Mouse (Mus musculus) heart, adult 11 months (tissue): ENCODE measurements at regions not wholly inside any gene's neighbourhood (a gene's known extent, or its start where the extent isn't known, plus 50 kb on each side); places are given as distances from the start of the nearest gene placed in this dataset.
"Not testable (repeated sequence)": the region's sequence is repeated elsewhere in the genome, so short reads cannot be mapped to it uniquely, and the experiment has no call there.

Source experiments
- DNase-seq: peaks from one replicate; pipeline ENCODE4 v3.0.0; 2022

DNA sequence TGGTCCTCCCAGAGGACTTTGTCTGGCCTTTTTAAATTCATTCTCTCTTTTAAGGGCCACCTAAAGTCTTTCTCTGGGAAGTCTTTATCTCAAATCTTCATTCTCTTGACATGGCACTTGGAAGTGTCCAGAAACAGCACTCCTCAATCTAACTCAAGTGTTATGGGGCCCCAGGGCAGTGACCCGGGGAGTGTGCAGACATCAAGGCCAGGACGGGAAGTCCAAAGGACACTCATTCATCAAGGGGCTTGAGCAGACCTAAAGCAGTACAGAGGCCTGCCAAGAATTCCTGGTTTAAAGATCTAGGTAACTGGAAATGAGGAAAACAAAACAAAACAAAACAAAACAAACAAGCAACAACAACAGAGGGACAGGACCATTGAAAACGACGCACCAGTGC, 205.8 kb upstream of the Daam1 start:
- peak; percentile 61 for DNase-seq

DNA sequence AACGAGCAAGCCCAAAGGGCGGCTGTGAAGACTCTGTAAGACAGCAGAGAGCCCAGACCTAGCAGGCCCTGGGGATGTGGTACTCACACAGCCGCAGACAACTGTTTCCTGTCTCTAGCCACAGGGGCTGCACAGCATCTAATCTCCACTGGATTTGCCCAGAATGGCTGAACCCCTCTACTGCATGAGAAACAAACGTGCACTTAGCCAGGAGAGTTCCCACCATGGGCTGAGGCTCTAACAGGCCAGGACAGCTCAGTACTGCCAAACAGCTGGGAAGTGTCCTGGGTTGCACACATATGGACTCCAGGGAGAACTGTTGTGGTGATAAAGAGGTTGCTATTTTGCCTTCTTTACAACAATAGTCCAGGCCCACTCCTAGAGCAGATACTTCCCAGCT, 204.1 kb upstream of the Daam1 start:
- DNase-seq, result peak; percentile 99

DNA sequence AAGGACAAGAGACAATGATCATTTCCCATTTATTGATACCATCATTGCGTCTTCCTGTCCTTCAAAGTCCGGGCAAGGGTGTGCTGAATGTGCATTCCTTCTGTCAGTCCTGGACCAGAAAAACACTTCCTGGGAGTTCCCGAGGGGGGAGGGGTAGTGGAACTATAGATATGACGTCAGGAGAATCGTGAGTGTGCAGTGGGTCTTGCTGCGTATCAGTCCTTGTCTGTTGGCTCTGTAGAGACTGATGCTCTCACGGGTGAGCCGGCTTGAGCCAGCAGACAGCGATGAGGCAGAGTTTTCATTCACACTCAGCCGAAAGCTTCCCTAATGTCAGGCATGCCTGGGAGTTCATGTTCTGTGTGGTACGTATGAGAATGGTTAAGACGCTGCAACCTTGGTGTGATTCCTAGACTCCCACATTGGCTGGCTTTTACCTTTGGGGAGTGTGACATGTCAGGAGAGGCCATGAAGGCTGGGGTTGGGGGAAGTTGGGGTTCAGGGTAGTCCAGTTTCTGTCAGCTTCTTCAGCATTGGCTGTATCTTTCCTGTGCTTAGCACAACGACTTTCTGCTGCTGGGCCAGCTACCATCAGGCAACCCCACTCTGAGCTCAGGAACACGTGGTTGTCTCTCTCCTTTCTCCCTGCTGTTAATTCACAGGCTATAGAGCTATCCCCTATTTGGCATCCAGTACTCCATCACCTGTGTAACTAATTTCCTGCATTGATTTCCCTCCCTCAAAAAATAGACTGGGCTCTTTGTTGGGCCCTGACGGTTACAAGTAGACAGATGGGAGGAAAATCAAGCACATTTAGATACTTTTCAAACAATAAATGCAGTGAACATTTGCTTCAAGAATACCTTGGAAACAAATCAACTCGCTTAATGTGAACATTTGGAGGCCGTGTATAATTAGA, 203.2 kb upstream of the Daam1 start:
- DNase-seq, result peak; percentile 90

DNA sequence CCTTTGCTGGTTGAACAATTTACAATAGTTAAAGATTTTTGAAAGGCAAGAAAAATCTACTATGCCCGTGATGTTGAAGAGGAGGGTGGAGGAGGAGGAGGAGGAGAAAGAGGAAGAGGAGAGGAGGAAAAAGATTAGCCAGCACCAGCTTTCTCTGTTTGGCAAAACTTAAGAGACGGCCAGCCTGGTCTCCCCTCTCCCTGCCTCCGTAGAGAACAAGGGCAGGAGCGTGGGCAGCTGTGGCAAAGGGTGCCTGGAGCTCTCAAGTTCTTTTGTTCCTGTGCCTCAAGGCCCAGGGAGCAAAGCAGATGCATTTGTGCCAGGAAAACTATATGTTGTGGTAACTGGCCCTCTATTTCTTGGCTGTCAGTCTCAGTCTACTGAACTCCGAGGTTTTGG, 202.5 kb upstream of the Daam1 start:
- DNase-seq, result peak; percentile 67

DNA sequence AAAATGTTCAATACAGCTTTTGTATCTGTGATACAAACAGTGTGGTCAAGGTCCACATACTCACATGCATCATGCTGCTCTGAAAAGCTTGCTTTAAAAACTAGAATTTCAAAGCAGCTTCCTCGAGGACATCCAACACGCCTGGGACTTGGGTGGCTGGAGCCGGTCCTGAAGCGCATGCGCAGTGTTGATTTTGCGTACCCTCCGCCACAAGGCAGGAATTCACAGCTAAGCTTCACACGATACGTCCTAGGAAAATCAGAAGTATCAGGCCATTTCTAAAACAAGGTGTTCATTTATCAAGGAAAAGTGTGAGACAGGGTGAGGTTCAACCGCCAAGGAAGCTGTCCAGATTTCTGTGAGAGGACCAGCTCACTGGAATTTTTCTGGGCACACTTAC, 202.1 kb upstream of the Daam1 start:
- DNase-seq, result peak; percentile 50

DNA sequence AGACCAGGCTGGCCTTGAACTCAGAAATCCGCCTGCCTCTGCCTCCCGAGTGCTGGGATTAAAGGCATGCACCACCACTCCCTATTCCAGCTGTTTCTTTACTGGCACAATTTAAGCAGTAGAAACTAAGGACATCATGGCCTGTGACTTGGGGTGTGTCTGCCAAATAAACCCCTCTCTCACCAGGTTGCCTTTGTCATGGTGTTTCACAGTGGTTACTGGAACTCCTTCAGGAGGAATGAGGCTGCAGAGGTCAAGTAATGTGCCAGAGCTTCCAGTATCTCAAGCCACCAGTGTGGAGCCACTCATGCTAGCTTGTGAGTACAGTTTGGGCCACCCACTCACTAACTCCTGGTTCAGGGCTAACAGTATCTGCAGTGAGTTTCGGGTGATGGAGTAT, 200.5 kb upstream of the Daam1 start:
- DNase-seq, result peak; percentile 80

DNA sequence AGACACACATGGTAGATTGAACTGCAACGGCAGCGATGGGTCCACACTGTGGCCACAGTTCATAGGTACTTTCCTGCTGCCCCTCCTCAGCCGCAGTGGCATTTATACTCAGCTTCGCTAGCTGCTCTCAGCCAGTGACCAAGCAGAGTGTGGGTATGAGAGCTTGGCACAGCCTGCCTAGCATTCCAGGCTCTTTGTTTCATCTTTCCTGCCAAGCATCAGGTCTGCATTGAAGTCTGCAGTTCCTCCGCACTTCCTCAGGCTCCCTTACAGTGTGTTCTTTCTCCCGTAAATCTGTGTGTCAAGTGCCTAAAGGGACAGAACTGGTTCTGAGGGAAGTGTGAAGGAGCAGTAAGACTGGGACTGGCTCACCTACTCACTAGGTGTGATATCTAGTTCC, 194.6 kb upstream of the Daam1 start:
- DNase-seq, result peak; percentile 54

DNA sequence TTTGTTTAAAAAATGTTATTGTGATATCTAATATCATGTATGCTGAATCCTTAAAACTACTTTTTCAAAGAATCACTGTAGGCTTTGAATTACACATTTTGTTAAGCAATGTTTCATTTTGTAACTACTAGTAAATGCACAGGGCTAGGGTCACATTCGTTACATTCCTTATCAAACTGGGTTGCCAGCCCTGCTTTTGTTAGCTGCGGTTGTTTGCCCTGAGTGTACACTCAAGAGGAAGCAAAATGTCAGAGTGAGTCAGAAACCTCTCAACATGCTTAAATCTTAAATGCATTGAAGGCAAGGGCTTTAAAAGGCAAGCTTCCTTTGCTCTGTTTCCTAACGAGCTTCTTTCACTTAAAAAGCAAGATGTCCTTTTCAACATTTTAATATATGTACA, 193.6 kb upstream of the Daam1 start:
- DNase-seq, result peak; percentile 58

DNA sequence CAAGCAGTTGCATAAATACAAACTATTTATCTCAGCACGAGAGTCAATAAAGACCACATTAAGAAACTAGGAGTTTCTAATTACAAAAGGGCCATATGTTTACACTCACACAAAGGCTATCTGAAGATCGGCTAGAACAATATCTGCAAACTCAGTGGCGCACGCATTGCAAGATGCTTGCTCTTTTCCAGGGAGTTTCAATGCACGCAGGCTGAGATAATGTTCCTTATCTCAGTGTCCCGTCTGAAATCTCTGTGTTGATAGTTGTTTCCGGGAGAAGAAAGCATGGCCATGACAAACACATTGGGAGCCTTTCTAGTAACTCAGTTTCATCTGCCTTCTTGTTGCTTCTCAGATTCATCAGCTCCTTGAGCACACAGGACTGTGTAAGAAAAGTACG, 192.6 kb upstream of the Daam1 start:
- peak; percentile 83 for DNase-seq

DNA sequence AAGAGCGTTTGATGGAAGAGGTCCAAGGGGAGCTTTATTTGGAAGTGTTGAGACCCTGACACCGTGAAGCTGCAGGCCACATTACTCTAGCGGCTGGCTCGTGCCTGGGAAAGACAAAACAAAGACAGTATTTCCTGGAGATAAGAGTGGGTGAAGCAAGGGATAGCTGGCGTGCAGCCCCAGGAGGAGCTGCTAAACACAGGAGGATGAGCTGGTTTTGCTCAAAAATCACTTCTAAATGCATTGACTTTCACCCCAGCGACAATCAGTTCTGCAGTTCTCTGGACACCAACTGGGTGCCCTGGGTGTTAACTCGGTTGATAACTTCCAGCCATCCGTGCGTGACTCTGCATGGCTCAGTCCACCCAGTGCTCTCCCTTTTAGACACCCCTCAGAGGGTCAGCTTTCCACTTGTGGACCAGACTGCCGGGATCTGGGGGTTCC, 190.8 kb upstream of the Daam1 start:
- peak; percentile 96 for DNase-seq

DNA sequence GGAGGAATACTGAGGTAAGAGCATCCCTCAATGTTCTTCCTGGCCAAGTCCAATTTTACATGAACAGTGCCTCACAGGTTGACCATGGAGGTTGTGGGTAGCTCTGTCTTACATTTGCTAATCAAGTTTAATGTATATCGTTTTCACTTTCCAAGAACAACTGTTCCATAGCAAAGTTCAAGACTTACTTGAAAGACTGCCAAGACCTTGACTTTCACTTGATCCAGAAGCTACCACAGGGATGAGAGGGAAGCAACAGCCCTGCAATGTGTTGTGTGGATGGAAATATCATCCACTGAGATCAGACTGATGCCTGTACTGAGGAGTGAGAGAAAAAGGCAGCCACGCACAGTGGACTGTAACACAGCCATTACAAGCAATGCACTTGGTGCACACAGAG, 189.4 kb upstream of the Daam1 start:
- DNase-seq, result no peak

DNA sequence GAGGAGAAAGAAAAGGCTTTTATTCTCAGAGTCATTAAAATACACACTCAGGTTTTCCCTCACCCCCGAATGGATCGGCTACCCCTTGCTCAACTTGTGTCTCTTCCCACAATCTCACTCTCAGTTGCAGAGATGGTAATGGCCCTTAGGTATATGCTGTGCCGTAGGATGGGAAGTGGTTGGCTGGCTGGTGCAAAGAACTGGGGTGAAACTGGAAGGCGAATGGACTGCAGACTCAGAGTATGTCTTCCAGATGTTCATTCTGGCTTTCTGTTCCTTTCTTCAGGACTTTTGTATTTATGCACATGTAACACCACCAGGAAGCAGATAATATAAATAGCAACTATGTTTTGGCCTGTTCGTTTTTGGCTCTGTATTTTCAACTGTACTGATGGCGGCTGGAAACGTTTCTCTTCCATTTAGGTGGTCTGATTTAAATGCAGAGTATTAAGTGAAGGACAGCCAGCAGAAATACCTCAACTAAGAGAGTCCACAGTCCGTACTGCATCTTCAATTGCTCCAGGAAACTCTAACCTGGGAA, 188.0 kb upstream of the Daam1 start:
- peak; percentile 84 for DNase-seq

DNA sequence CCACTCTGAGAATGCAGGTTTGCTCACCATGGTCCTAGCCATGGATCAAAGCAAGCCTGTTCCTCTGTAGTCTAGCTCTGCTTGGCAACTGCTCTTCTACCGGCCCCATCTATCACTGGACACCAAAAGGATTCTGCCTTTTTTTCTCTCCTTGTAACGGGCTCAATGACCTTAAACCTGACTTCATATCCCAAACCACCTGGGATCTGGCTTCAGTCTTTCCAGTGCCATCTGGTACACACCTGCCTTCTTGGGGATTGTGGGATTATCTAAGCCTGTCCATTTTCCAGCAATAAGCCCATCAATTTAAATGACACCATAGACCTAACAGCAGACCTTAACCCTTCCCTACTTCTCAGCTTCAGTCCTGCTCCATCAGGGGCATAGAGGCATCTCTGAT, 179.6 kb upstream of the Daam1 start:
- no peak for DNase-seq

DNA sequence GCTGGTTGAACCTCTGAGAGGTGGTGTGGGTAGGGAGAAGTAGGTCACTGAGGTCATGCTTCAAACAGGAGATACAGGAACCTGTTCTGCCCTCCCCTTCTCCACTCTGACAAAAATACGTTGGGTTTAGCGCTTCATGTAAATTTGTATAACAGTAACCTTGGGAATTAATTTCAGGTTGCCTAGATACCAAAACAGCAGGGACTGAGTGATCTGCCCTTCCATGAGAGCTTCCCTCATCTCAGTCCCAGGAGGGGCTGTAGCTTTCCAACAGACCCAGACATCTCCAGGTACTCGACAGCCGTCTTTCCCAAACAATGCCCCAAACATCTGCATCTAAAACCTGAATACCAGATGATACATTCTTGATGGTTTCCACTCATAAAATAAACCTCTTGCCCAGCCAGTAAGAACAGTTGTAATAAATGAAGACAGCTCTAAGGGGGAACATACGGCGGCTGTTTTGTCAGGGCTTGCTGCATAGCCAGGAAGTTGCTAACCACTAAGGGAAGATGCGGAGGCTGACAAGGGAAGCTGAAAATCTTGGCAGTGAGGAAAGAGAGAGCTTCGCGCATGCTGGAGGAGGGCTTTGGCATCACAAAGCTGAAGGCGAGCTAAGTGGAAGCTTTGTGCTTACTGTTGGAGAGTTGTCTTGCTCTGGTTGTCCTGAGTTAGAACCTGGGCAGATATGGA, 137.4 kb upstream of the Daam1 start:
- DNase-seq, result peak; percentile 85

DNA sequence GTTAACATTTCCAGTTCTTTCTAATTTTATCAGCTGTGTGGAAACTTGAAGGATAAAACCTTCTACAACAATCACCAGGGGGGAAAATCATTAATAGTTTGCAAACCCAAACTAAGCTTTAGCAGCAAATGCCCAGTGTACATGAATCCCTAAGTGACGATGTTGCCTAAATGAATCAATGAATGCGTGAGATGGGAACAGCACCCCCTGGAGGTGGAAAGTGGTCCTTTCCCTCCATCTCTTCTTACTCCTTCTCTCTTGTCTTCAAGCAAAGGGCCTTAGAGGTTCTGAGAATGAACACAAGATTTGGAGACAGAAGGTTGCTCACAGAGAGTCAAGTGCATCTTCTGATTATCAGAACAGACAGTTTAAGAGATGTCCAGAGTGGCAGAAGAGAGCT, 129.1 kb upstream of the Daam1 start:
- peak; percentile 60 for DNase-seq

DNA sequence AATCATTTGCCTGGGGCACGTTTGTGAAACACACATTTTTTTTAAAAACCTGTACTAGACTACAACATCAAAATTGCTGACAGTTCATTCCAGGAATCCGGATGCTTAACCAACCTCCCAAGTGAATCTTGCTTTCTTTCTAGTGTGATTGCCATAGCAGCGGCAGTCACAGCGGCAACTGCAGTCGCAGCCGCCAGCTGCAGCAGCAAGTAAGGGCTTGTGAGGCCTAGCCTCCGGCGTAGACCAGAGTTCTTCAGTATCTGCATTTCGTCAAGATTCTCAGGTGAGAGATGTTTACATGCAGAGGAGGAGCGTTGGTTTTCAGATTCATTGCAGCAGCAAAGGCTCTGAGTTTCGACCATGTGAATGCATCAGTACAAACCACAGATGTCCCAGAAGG, 128.7 kb upstream of the Daam1 start:
- no peak for DNase-seq

DNA sequence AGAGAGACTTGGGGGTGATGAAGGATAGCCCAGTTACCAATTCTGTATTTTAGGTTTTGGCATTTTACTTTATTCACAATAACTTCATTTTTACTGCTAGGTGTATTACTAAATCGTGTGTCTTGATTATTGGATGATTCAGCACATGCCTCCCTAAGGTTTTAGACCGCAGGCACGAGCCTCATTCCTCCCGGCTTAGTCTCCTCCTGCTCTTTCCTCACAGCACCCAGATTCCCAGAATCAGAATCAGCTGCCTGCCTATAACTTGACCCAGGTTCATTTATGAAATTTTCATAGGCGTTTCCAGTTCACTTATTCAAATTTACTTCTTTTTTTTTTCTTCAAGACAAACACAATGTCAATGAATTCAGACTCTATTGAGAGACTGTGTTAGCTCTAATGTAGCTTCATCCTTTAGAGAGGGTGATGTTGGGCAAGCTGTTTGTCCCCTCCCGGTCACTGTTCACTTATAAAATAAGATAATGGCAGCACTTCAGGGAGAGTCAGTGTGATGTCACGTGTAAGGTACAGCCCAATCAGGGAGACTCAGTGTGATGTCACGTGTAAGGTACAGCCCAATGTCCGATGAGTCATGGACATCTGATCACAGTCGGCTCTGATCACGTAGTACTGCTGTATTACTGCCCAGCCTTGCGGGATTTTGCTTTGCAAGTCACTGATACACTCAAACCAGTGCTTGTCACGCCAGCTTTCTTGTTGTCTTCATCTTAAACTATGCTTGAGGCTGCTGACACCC, 127.6 kb upstream of the Daam1 start:
- DNase-seq, result no peak

DNA sequence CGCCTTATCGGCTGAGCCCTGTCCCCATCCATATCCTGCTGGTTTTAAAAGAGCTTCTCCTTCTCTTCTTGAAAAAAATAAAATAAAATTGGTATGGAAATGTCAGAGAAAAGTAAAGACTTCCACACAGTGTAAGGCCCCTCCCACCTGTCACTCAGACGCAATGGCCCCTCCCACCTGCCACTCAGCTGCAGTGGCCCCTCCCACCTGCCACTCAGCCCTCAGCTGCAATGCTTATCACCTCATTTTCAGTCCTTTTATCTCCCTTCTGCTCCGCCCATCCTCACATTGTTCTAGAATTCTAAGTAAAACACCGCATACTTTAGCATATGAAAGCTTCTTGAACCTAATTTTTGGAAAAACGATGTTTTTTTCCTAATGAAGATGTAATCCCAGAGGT, 126.4 kb upstream of the Daam1 start:
- DNase-seq, result no peak

DNA sequence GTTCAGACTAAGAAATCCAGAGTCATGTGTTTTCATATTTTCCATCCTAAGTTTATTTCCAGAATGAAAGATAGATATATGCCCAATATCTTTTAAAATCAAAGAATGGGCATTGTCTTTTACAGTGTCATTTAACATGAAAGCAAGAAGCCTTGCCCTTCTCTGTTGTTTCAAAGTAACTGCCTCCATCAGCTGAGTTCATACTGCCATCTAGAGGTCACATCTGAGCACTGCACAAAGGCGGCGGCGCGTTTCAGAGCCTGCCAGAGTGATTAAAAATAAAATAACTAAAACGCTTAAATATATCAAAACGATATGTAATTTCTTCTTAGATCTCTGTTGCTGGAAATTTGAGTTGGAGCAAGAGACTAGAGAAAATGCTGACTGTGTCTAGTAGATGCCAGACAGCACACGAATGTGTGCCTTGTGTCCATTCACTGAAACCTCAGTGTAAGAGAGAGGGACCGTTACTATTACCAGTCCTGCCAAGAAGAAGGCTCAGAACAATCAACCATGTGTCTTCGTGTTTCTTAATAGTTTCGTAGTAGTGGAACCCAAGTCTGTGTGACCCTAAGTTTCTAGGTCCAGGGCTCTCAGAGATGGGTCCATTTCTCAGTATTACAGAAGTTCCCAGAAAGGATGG, 123.0 kb upstream of the Daam1 start:
- no peak for DNase-seq

DNA sequence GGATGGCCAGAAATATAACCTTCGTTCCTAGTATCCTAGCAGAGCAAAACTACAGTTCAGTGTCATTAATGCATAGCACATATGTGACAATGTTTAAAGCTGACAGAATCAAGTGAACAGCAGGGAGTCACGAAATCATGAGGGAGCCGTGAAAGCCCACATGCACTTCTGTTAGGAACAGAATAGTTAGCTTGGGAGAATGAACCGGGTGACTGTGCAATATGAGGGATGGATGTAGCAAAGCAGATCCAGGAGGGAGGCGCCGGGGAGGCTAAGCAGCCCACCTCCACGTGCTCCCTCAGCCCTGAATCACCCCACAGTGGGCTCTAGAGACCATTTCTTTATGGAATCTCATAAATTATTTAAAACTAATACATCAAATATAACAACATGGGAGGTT, 116.3 kb upstream of the Daam1 start:
- no peak for DNase-seq

DNA sequence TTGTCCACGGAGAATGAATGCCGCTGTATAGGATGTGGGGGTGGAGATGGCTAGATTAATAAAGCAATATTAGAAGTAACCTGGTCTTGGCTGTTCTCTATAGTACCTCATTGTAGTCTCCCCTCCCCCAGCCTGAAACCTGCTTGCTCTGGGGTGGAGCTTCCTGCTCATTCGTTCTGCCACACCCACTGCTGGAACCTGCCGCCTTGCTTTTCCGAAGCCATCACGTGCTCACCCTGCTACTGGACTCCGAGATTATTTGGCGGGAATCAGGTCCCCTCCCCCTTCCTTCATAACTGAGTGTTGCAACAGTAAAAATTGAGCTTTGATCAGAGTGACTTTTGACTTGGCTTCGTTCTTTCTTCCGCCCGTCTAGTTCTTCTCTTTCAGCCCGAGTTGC, 112.5 kb upstream of the Daam1 start:
- not testable (repeated sequence) for DNase-seq

DNA sequence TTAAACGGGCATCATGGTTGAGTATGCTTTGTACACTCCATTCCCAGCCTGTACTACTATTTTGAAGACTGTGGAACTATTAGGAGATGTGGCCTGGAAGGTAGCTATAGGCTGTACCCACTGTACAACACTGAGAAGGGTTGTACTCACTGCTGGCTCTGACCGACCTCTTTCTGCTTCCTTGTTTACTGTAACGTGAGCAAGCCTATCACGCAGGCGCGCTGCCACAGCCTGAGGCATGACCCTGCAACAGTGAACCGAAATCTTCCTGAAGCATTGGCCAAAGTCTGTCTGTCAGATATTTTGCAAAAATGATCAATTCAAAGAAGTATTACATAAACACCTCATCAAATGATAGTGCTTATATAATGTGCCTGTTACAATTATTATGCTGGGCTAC, 112.0 kb upstream of the Daam1 start:
- DNase-seq, result no peak

DNA sequence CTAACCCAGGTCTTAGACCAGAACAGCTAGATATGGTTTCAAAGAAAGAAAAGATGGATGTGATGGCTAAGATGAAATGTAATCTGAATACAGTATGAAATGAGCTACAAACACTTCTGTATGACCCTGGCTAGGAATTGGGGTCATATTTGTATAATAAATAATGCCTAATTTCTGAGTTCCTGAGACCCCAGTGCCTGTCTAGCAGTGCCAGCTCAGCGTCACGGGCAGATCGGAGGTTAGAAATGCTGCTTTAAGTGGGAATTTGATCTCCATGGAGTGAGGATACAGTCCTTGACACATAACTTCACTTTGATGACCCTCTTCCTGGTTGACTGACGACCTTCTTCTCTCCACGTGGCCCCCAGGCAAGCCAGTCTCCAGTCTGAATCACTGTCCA, 105.7 kb upstream of the Daam1 start:
- no peak for DNase-seq
